Mouse (Mus musculus): ENCODE measurements around the gene F7.
"Not testable (repeated sequence)": the region's sequence is repeated elsewhere in the genome, so short reads cannot be mapped to it uniquely, and the experiment has no call there.

GRCm38 (mm10) chr8:13075579-13075978 lies 49.7 kb downstream of the F7 start:
- not testable (repeated sequence) for TF ChIP-seq ZNF384 (IDR thresholded peaks at IDR 0.05; ENCODE audit: low read depth, low read length); HCFC1 (IDR thresholded peaks at IDR 0.05; ENCODE audit: low read depth, low read length); CTCF (IDR thresholded peaks at IDR 0.05 in 2 of 3, conservative IDR thresholded peaks at IDR 0.05 in 1 of 3; ENCODE audit: control insufficient read depth in 1 of 3, insufficient read depth in 1 of 3, low read depth in 2 of 3, low read length in 3 of 3, poor library complexity in 1 of 3, severe bottlenecking in 1 of 3)

Measured in MEL (cell line).